Mouse (Mus musculus) heart, postnatal 0 days (tissue): ENCODE data around the gene Tenm2.

Source experiments
- CTCF ChIP-seq: IDR thresholded peaks from 2 replicates; pipeline ENCODE4 v1.5.1; 2016; ENCODE audit warnings: antibody characterized with exemption, control low read depth, low read depth
- EP300 ChIP-seq: IDR thresholded peaks from 2 replicates; pipeline ENCODE4 v1.6.1; 2016; ENCODE audit warnings: antibody characterized with exemption, low read depth

DNA sequence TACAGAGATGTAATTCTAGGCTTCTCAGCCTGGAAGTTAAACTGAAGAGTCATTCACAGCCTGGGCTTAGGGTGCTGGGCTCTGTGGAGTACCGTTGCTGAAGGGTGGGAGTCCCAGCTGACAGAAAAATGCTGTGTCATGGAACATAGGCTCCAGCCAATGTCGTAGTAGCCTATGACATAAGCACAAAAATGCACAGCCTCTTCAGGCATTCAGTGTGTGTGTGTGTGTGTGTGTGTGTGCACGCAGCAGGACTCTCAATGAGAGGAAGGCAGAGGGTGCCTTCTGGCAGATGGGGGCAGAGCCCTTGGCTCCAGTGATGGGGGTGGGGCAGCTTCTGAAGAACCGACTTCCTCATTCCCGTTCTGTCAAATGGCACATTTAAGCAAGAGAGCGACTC, 1083.5 kb downstream of the Tenm2 start:
- TF ChIP-seq CTCF (no peak), EP300 (no peak)
